Mouse (Mus musculus) intestine, postnatal 0 days (tissue): ENCODE results near the gene Sbk3. TPM values are rescaled to one million over a fixed set of nuclear protein-coding genes. Genes with fewer than 3 reads are reported as not detected.
"Not testable (repeated sequence)": the region's sequence is repeated elsewhere in the genome, so short reads cannot be mapped to it uniquely, and the experiment has no call there.

Experiments used
- ATAC-seq: fragments of 200-750 bp; cut with Nextera tagmentation; 2 replicates; pipeline ENCODE4 v1.8.0; 2017; ENCODE audit warnings: mild to moderate bottlenecking, moderate TSS enrichment, moderate library complexity
- H3K27ac ChIP-seq: fragments of 300-500 bp; sonication (generic); 2 replicates; pipeline ENCODE4 v1.5.1; 2014; ENCODE audit warnings: mild to moderate bottlenecking, low read depth, low read length, moderate library complexity
- H3K27me3 ChIP-seq: fragments of 300-500 bp; sonication (generic); replicated peaks from 2 replicates; pipeline ENCODE4 v1.6.1; 2014; ENCODE audit warnings: low read length, mixed read lengths; ENCODE audit not compliant: control insufficient read depth, insufficient read depth
- H3K36me3 ChIP-seq: fragments of 300-500 bp; sonication (generic); 2 replicates; pipeline ENCODE4 v1.6.1; 2014; ENCODE audit warnings: mild to moderate bottlenecking, moderate library complexity; ENCODE audit not compliant: control insufficient read depth, insufficient read depth
- H3K4me1 ChIP-seq: fragments of 300-500 bp; sonication (generic); replicated peaks from 2 replicates; pipeline ENCODE4 v1.6.1; 2014; ENCODE audit warnings: antibody characterized with exemption, low read length, mixed read lengths; ENCODE audit not compliant: control insufficient read depth, insufficient read depth
- H3K4me2 ChIP-seq: fragments of 300-500 bp; sonication (generic); replicated peaks from 2 replicates; pipeline ENCODE4 v1.6.1; 2014; ENCODE audit warnings: low read depth, mild to moderate bottlenecking, moderate library complexity
- H3K4me3 ChIP-seq: fragments of 300-500 bp; sonication (generic); 2 replicates; pipeline ENCODE4 v1.5.1; 2014; ENCODE audit warnings: low read depth, low read length
- H3K9ac ChIP-seq: fragments of 300-500 bp; sonication (generic); 2 replicates; pipeline ENCODE4 v1.6.1; 2014; ENCODE audit warnings: mild to moderate bottlenecking, low read depth, low read length
- H3K9me3 ChIP-seq: fragments of 300-500 bp; sonication (generic); 2 replicates; pipeline ENCODE4 v1.6.1; 2016; ENCODE audit warnings: mixed run types; ENCODE audit not compliant: control insufficient read depth
- CTCF ChIP-seq: sonication (generic); IDR thresholded peaks from 2 replicates; pipeline ENCODE4 v1.5.1; 2016; ENCODE audit warnings: low read depth, mild to moderate bottlenecking, control low read depth, antibody characterized with exemption, moderate library complexity
- WGBS: fragments of 180-500 bp; shearing (Covaris S2); extraction: QIAGEN DNeasy Blood & Tissue Kit; methylation state at CpG from one replicate; pipeline ENCODE4 v1.1.7; 2014; 5-methylcytosine and 5-hydroxymethylcytosine counted together
- polyA plus RNA-seq: library from polyadenylated mRNA; unstranded; fragments of >200 nt; fragmentation: Nextera tagmentation; extraction: Ambion mirVana; gene quantifications from 2 replicates; pipeline ENCODE4 v1.2.1, GENCODE M21; 2015

Sbk3 gene
- polyA plus RNA-seq, 1 experiment from 2014 or later, result not detected

GRCm38 (mm10) chr7:5008229-5008628 is 37.3 kb upstream of the Sbk3 start:
- ATAC-seq, result no peak

DNA sequence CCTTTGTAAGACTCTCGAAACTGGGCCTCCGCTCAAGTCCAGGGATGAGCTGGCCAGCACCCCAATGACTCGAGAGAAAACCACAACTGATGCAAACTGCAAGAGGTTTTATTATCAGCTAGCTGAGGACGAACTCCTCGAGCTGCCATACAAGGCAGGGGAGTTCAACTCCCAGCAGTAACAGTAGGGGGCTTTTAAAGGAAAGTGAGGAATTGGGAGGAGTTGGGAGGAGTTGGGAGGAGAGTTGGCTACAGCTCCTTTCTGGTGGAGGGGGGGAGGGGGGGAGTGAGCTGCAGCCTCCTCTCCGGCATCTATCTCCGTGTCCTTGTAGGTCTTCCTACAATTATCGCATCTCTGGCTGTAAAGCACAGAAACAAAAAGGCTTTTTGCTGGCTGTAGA is 31.9 kb upstream of the Sbk3 start:
- H3K36me3 ChIP-seq, result not testable (repeated sequence)

More at GRCm38 (mm10) chr7:5008229-5008628, 37.3 kb upstream of the Sbk3 start:
- Histone ChIP-seq H3K36me3 (peaks cover 59% of the 10 kb centered on the region), H3K4me3 (no peak overlapping the region), H3K4me2 (no peak overlapping the region), H3K27ac (no peak overlapping the region), H3K27me3 (no peaks in the 10 kb centered on the region), H3K9ac (no peak overlapping the region), H3K4me1 (no peaks in the 10 kb centered on the region), H3K9me3 (no peaks in the 10 kb centered on the region)
- TF ChIP-seq CTCF, result peak; percentile 30; the same call in 1 of the 2 replicates
- 94% methylated on average over 26 of the region's 26 CpGs for WGBS

GRCm38 (mm10) chr7:4999876-5000275 is 28.9 kb upstream of the Sbk3 start:
- Histone ChIP-seq H3K27ac (no peak overlapping the region), H3K36me3 (no peaks in the 10 kb centered on the region), H3K4me3 (no peak overlapping the region), H3K4me1 (no peaks in the 10 kb centered on the region), H3K27me3 (no peaks in the 10 kb centered on the region), H3K9ac (no peak overlapping the region), H3K4me2 (no peak overlapping the region), H3K9me3 (no peaks in the 10 kb centered on the region)
- ATAC-seq, result no peak
- 70% methylated on average over 2 of the region's 2 CpGs for WGBS
- peak; percentile 61 for TF ChIP-seq CTCF

More for the DNA sequence above, 31.9 kb upstream of the Sbk3 start:
- H3K4me2 ChIP-seq, H3K9ac ChIP-seq, H3K4me3 ChIP-seq, H3K4me1 ChIP-seq, H3K27me3 ChIP-seq, H3K9me3 ChIP-seq, H3K27ac ChIP-seq, ATAC-seq: not testable (repeated sequence)
- 70% methylated on average over 8 of the region's 8 CpGs for WGBS

- Histone ChIP-seq H3K9ac (no peak overlapping the region), H3K27ac (no peak overlapping the region), H3K36me3 (peaks cover 16% of the 10 kb centered on the region; the same call in 1 of the 2 replicates), H3K4me3 (no peak overlapping the region), H3K4me1 (no peaks in the 10 kb centered on the region), H3K4me2 (peak overlapping the region; percentile 90), H3K27me3 (no peaks in the 10 kb centered on the region), H3K9me3 (0 out of 2 replicates have a peak, but pooled peaks cover 3% of the 10 kb centered on the region)
- 45% methylated on average over 7 of the region's 8 CpGs for WGBS
- no peak for ATAC-seq
- no peak for TF ChIP-seq CTCF
Measured at GRCm38 (mm10) chr7:4996934-4997333, 26.0 kb upstream of the Sbk3 start.

GRCm38 (mm10) chr7:4996003-4996895 is 25.3 kb upstream of the Sbk3 start, which contains the start of gene Zfp579:
Gene Zfp579, minus strand, starts transcription at chr7:4996158.
- Histone ChIP-seq H3K27me3 (no peaks in the 10 kb centered on the region), H3K4me1 (no peaks in the 10 kb centered on the region), H3K4me2 (peak within 1 kb of the TSS; percentile 90), H3K36me3 (peaks cover 16% of the 10 kb centered on the region; the same call in 1 of the 2 replicates), H3K4me3 (peak within 1 kb of the TSS; percentile 79), H3K9me3 (0 out of 2 replicates have a peak, but pooled peaks cover 3% of the 10 kb centered on the region), H3K9ac (peak within 1 kb of the TSS; percentile 76), H3K27ac (peak within 1 kb of the TSS; percentile 62)
- peak; percentile 80 for ATAC-seq
- WGBS, result 6% methylated on average over 18 of the region's 26 CpGs
- TF ChIP-seq CTCF, result no peak

- no peak; the same call in 1 of the 2 replicates for ATAC-seq
- H3K4me3 ChIP-seq, result peak overlapping the region; percentile 79
- no peak for TF ChIP-seq CTCF
- 0 out of 2 replicates have a peak, but pooled peaks cover 3% of the 10 kb centered on the region for H3K9me3 ChIP-seq
- H3K4me2 ChIP-seq, result peak overlapping the region; percentile 90
- peak overlapping the region; percentile 76 for H3K9ac ChIP-seq
- H3K27me3 ChIP-seq, result no peaks in the 10 kb centered on the region
- no peaks in the 10 kb centered on the region for H3K4me1 ChIP-seq
- WGBS, result 6% methylated on average over 19 of the region's 19 CpGs
- peak overlapping the region; percentile 62 for H3K27ac ChIP-seq
- H3K36me3 ChIP-seq, result peaks cover 16% of the 10 kb centered on the region; the same call in 1 of the 2 replicates
Measured at GRCm38 (mm10) chr7:4995268-4996002, 24.5 kb upstream of the Sbk3 start.
